ENCODE assay signal across 8 mouse cellular contexts in genomic region chr6:54719686-54720310, GRCm38 (mm10). TPM values are rescaled to one million over a fixed set of nuclear protein-coding genes. Genes with fewer than 3 reads are reported as not detected.
DNase-seq lines count a peak whose midpoint lies in the region; ATAC-seq and TF ChIP-seq lines count a peak whose summit lies in the region.

No protein-coding gene starts in this region.

- H3K27ac ChIP-seq in kidney, adult 2 months (ENCODE audit: insufficient read depth, low read depth, low read length): no peak overlapping the region; the same call in 1 of the 2 replicates
- no peak overlapping the region for H3K27ac ChIP-seq in hindbrain, embryonic 12.5 days
- no peak overlapping the region for H3K27ac ChIP-seq in midbrain, embryonic 14.5 days (replicated peaks; ENCODE audit: low read depth, low read length)
- H3K27ac ChIP-seq in limb, embryonic 10.5 days: no peak overlapping the region

- peaks cover 13% of the 10 kb centered on the region; the same call in 1 of the 2 replicates for H3K4me1 ChIP-seq in kidney, adult 2 months (ENCODE audit: control insufficient read depth, insufficient read depth, low read length)
- H3K4me1 ChIP-seq in hindbrain, embryonic 12.5 days: peaks cover 9% of the 10 kb centered on the region
- H3K4me1 ChIP-seq in midbrain, embryonic 14.5 days (ENCODE audit: control insufficient read depth, insufficient read depth, low read length): no peaks in the 10 kb centered on the region
- H3K4me1 ChIP-seq in limb, embryonic 10.5 days: peaks cover 13% of the 10 kb centered on the region

- ATAC-seq in hindbrain, embryonic 12.5 days (ENCODE audit: low FRiP score): peak; percentile 38
- ATAC-seq in midbrain, embryonic 14.5 days (ENCODE audit: low FRiP score, low TSS enrichment): no peak

- no peak overlapping the region for H3K9ac ChIP-seq in hindbrain, embryonic 12.5 days
- no peak overlapping the region for H3K9ac ChIP-seq in midbrain, embryonic 14.5 days (replicated peaks; ENCODE audit: low read length)

- WGBS in kidney, adult 2 months: 54% methylated on average over 14 of the region's 14 CpGs
- WGBS in hindbrain, embryonic 12.5 days: 33% methylated on average over 14 of the region's 14 CpGs
- 29% methylated on average over 14 of the region's 14 CpGs for WGBS in midbrain, embryonic 14.5 days
- WGBS in limb, embryonic 10.5 days: 42% methylated on average over 14 of the region's 14 CpGs

- H3K4me3 ChIP-seq in kidney, adult 2 months (ENCODE audit: insufficient read depth, low read depth, low read length): no peak overlapping the region
- H3K4me3 ChIP-seq in hindbrain, embryonic 12.5 days: no peak overlapping the region
- no peak overlapping the region for H3K4me3 ChIP-seq in midbrain, embryonic 14.5 days (replicated peaks; ENCODE audit: low read depth, low read length)
- no peak overlapping the region for H3K4me3 ChIP-seq in limb, embryonic 10.5 days

- no peak for TF ChIP-seq CTCF in kidney, adult 2 months (conservative IDR thresholded peaks at IDR 0.05; ENCODE audit: insufficient read depth, insufficient read length, low read depth, low read length)

- no peaks in the 10 kb centered on the region for H3K36me3 ChIP-seq in kidney, adult 2 months (ENCODE audit: control insufficient read depth, insufficient read depth, low read length)
- H3K36me3 ChIP-seq in hindbrain, embryonic 12.5 days: no peaks in the 10 kb centered on the region
- no peaks in the 10 kb centered on the region for H3K36me3 ChIP-seq in midbrain, embryonic 14.5 days (ENCODE audit: control insufficient read depth, insufficient read depth, low read length)
- H3K36me3 ChIP-seq in limb, embryonic 10.5 days: no peaks in the 10 kb centered on the region

- H3K9me3 ChIP-seq in hindbrain, embryonic 12.5 days (replicated peaks): no peaks in the 10 kb centered on the region
- H3K9me3 ChIP-seq in midbrain, embryonic 14.5 days (ENCODE audit: control insufficient read depth, low read length): no peaks in the 10 kb centered on the region
- H3K9me3 ChIP-seq in limb, embryonic 10.5 days (replicated peaks): no peaks in the 10 kb centered on the region

- H3K4me2 ChIP-seq in hindbrain, embryonic 12.5 days (replicated peaks): no peak overlapping the region
- no peak overlapping the region for H3K4me2 ChIP-seq in midbrain, embryonic 14.5 days (ENCODE audit: low read length)

- DNase-seq in kidney, adult 2 months: peak; percentile 54
- DNase-seq in kidney, adult 11 months: no peak
- DNase-seq in cerebellum, adult 11-12 months: peak; percentile 33
- peak; percentile 59 for DNase-seq in midbrain, embryonic 14.5 days
- DNase-seq in urinary bladder, postnatal 4 days (ENCODE audit: low spot score in 2 of 2): no peak
- no peak for DNase-seq in embryo, embryonic 10 days (ENCODE audit: low spot score)
- no peak for DNase-seq in limb, embryonic 10.5 days (ENCODE audit: low spot score)

- H3K27me3 ChIP-seq in kidney, adult 2 months (replicated peaks; ENCODE audit: control insufficient read depth, insufficient read depth, low read length): no peaks in the 10 kb centered on the region
- no peaks in the 10 kb centered on the region for H3K27me3 ChIP-seq in hindbrain, embryonic 12.5 days
- no peaks in the 10 kb centered on the region for H3K27me3 ChIP-seq in midbrain, embryonic 14.5 days (ENCODE audit: control insufficient read depth, insufficient read depth, low read length)
- no peaks in the 10 kb centered on the region for H3K27me3 ChIP-seq in limb, embryonic 10.5 days (ENCODE audit: low read depth, poor library complexity, severe bottlenecking)

- TF ChIP-seq POLR2A in kidney, adult 2 months (IDR thresholded peaks at IDR 0.05; ENCODE audit: low read depth, low read length): no peak

RNA-seq across cellular contexts. Expression of gene Mturn, which starts 38.4 kb away (rescaled TPM):
- polyA plus RNA-seq in kidney, adult 2 months (2012; rRNA removed): 23.9 and 25.9 TPM in 2 replicates
- polyA plus RNA-seq in hindbrain, embryonic 12.5 days (2016; fragmentation: Nextera tagmentation; extraction: Ambion mirVana): 54.5 and 59.9 TPM in 2 replicates
- polyA plus RNA-seq in midbrain, embryonic 14.5 days (2014; fragmentation: Nextera tagmentation; extraction: Ambion mirVana): 82.8 and 114 TPM in 2 replicates
- 2.5 and 5.2 TPM in 2 replicates for polyA plus RNA-seq in limb, embryonic 10.5 days (2016; fragmentation: Nextera tagmentation; extraction: Ambion mirVana)

Comparison
In these comparisons a context has a peak if more than half of its experiments do, and no peak if none do; other contexts are left out.
1. DNase-seq: peak in kidney, adult 2 months (single experiment), cerebellum, adult 11-12 months (single experiment) and midbrain, embryonic 14.5 days (single experiment); none in kidney, adult 11 months (single experiment), urinary bladder, postnatal 4 days (0 of 2), embryo, embryonic 10 days (single experiment) and limb, embryonic 10.5 days (single experiment).